Mouse (Mus musculus): ENCODE results near the gene Olfr469. TPM values are rescaled to one million over a fixed set of nuclear protein-coding genes. Genes with fewer than 3 reads are reported as not detected.
"Not testable (repeated sequence)": the region's sequence is repeated elsewhere in the genome, so short reads cannot be mapped to it uniquely, and the experiment has no call there.

The Olfr469 gene
- polyA plus RNA-seq (2016; fragmentation: Nextera tagmentation; extraction: Ambion mirVana), result not detected in 2 replicates

- DNase-seq (ENCODE audit: low spot score); H3K36me3 ChIP-seq; H3K27me3 ChIP-seq (ENCODE audit: low read depth, poor library complexity, severe bottlenecking): not testable (repeated sequence)
Measured at GRCm38 (mm10) chr7:107825441-107825840, at the start of gene Olfr469. Olfr469 (minus strand) TSS chr7:107825541.

GRCm38 (mm10) chr7:107847390-107847789 lies 22.0 kb upstream of the Olfr469 start, which contains the start of gene Olfr470:
Olfr470 (minus strand) TSS chr7:107847490.
- not testable (repeated sequence) for H3K27me3 ChIP-seq (ENCODE audit: low read depth, poor library complexity, severe bottlenecking); H3K27ac ChIP-seq (replicated peaks); H3K36me3 ChIP-seq; H3K4me1 ChIP-seq; DNase-seq (ENCODE audit: low spot score); H3K9me3 ChIP-seq (replicated peaks); H3K4me3 ChIP-seq
- WGBS, result 87% methylated on average over 1 of the region's 1 CpGs

More at GRCm38 (mm10) chr7:107825441-107825840, at the start of gene Olfr469:
- H3K9me3 ChIP-seq (replicated peaks); H3K4me1 ChIP-seq; H3K27ac ChIP-seq (replicated peaks); H3K4me3 ChIP-seq: not testable (repeated sequence)

GRCm38 (mm10) chr7:107841719-107842118 lies 16.4 kb upstream of the Olfr469 start:
- no peak overlapping the region for H3K27ac ChIP-seq (replicated peaks)
- no peaks in the 10 kb centered on the region for H3K4me1 ChIP-seq
- no peak overlapping the region for H3K4me3 ChIP-seq
- no peaks in the 10 kb centered on the region for H3K36me3 ChIP-seq
- no peak for DNase-seq (ENCODE audit: low spot score)
- 77% methylated on average over 1 of the region's 1 CpGs for WGBS
- H3K27me3 ChIP-seq (ENCODE audit: low read depth, poor library complexity, severe bottlenecking), result no peaks in the 10 kb centered on the region
- H3K9me3 ChIP-seq (replicated peaks), result no peaks in the 10 kb centered on the region

GRCm38 (mm10) chr7:107823867-107824266 lies 1.5 kb downstream of the Olfr469 start:
- H3K36me3 ChIP-seq; H3K4me1 ChIP-seq; DNase-seq (ENCODE audit: low spot score); H3K27me3 ChIP-seq (ENCODE audit: low read depth, poor library complexity, severe bottlenecking); H3K4me3 ChIP-seq; H3K9me3 ChIP-seq (replicated peaks); H3K27ac ChIP-seq (replicated peaks): not testable (repeated sequence)
- WGBS, result 70% methylated on average over 2 of the region's 2 CpGs

GRCm38 (mm10) chr7:107819442-107819841 lies 5.9 kb downstream of the Olfr469 start:
- H3K4me3 ChIP-seq, result no peak overlapping the region
- DNase-seq (ENCODE audit: low spot score), result no peak
- H3K27me3 ChIP-seq (ENCODE audit: low read depth, poor library complexity, severe bottlenecking), result no peaks in the 10 kb centered on the region
- no peaks in the 10 kb centered on the region for H3K36me3 ChIP-seq
- no peak overlapping the region for H3K27ac ChIP-seq (replicated peaks)
- H3K9me3 ChIP-seq (replicated peaks), result no peaks in the 10 kb centered on the region
- H3K4me1 ChIP-seq, result no peaks in the 10 kb centered on the region

- no peaks in the 10 kb centered on the region for H3K4me1 ChIP-seq
- no peaks in the 10 kb centered on the region for H3K9me3 ChIP-seq (replicated peaks)
- H3K27me3 ChIP-seq (ENCODE audit: low read depth, poor library complexity, severe bottlenecking), result no peaks in the 10 kb centered on the region
- H3K27ac ChIP-seq (replicated peaks), result no peak within 1 kb of the TSS
- DNase-seq (ENCODE audit: low spot score), result no peak
- no peak within 1 kb of the TSS for H3K4me3 ChIP-seq
- H3K36me3 ChIP-seq, result no peaks in the 10 kb centered on the region
Measured at GRCm38 (mm10) chr7:107811963-107812362, 13.4 kb downstream of the Olfr469 start, which contains the start of gene Olfr467. Olfr467 (plus strand) TSS chr7:107812263.

GRCm38 (mm10) chr7:107802138-107802537 lies 23.2 kb downstream of the Olfr469 start:
- Histone ChIP-seq H3K36me3 (no peaks in the 10 kb centered on the region), H3K4me1 (no peaks in the 10 kb centered on the region), H3K9me3 (replicated peaks) (peaks cover 3% of the 10 kb centered on the region; the same call in 1 of the 2 replicates), H3K4me3 (no peak overlapping the region), H3K27me3 (ENCODE audit: low read depth, poor library complexity, severe bottlenecking) (no peaks in the 10 kb centered on the region), H3K27ac (replicated peaks) (no peak overlapping the region)
- 84% methylated on average over 3 of the region's 3 CpGs for WGBS
- no peak for DNase-seq (ENCODE audit: low spot score)

GRCm38 (mm10) chr7:107801108-107801507 lies 24.2 kb downstream of the Olfr469 start, which contains the start of gene Ovch2:
Ovch2 (minus strand) TSS chr7:107801208.
- Histone ChIP-seq H3K4me1 (no peaks in the 10 kb centered on the region), H3K9me3 (replicated peaks) (peaks cover 3% of the 10 kb centered on the region; the same call in 1 of the 2 replicates), H3K36me3 (no peaks in the 10 kb centered on the region), H3K4me3 (no peak within 1 kb of the TSS), H3K27ac (replicated peaks) (no peak within 1 kb of the TSS), H3K27me3 (ENCODE audit: low read depth, poor library complexity, severe bottlenecking) (no peaks in the 10 kb centered on the region)
- no peak for DNase-seq (ENCODE audit: low spot score)
- WGBS, result 90% methylated on average over 2 of the region's 2 CpGs

- Histone ChIP-seq H3K27me3 (ENCODE audit: low read depth, poor library complexity, severe bottlenecking) (no peaks in the 10 kb centered on the region), H3K4me3 (no peak overlapping the region), H3K27ac (replicated peaks) (no peak overlapping the region), H3K4me1 (no peaks in the 10 kb centered on the region), H3K36me3 (no peaks in the 10 kb centered on the region), H3K9me3 (replicated peaks) (no peaks in the 10 kb centered on the region)
- WGBS, result 85% methylated on average over 2 of the region's 2 CpGs
- DNase-seq (ENCODE audit: low spot score), result no peak
Measured at GRCm38 (mm10) chr7:107796500-107796899, 28.8 kb downstream of the Olfr469 start.

- DNase-seq (ENCODE audit: low spot score), result no peak
- Histone ChIP-seq H3K27me3 (ENCODE audit: low read depth, poor library complexity, severe bottlenecking) (no peaks in the 10 kb centered on the region), H3K27ac (replicated peaks) (no peak overlapping the region), H3K4me1 (no peaks in the 10 kb centered on the region), H3K36me3 (no peaks in the 10 kb centered on the region), H3K4me3 (no peak overlapping the region), H3K9me3 (replicated peaks) (no peaks in the 10 kb centered on the region)
- whole genome bisulfite sequencing, result 58% methylated on average over 3 of the region's 3 CpGs
Measured at GRCm38 (mm10) chr7:107787977-107788620, 37.2 kb downstream of the Olfr469 start.

GRCm38 (mm10) chr7:107779611-107780010 lies 45.7 kb downstream of the Olfr469 start:
- no peak overlapping the region for H3K27ac ChIP-seq (replicated peaks)
- no peak overlapping the region for H3K4me3 ChIP-seq
- no peaks in the 10 kb centered on the region for H3K4me1 ChIP-seq
- H3K27me3 ChIP-seq (ENCODE audit: low read depth, poor library complexity, severe bottlenecking), result no peaks in the 10 kb centered on the region
- WGBS, result 46% methylated on average over 4 of the region's 4 CpGs
- no peaks in the 10 kb centered on the region for H3K36me3 ChIP-seq
- no peaks in the 10 kb centered on the region for H3K9me3 ChIP-seq (replicated peaks)
- no peak for DNase-seq (ENCODE audit: low spot score)

- no peak for DNase-seq (ENCODE audit: low spot score)
- no peaks in the 10 kb centered on the region for H3K36me3 ChIP-seq
- WGBS, result 83% methylated on average over 1 of the region's 1 CpGs
Measured at GRCm38 (mm10) chr7:107778216-107778615, 47.1 kb downstream of the Olfr469 start.

GRCm38 (mm10) chr7:107770812-107771211 lies 54.5 kb downstream of the Olfr469 start:
- Histone ChIP-seq H3K27ac (replicated peaks) (no peak overlapping the region), H3K4me1 (peaks cover 6% of the 10 kb centered on the region; the same call in 1 of the 2 replicates), H3K27me3 (ENCODE audit: low read depth, poor library complexity, severe bottlenecking) (no peaks in the 10 kb centered on the region), H3K4me3 (no peak overlapping the region), H3K9me3 (replicated peaks) (no peaks in the 10 kb centered on the region), H3K36me3 (no peaks in the 10 kb centered on the region)
- no peak for DNase-seq (ENCODE audit: low spot score)
- 67% methylated on average over 6 of the region's 6 CpGs for WGBS

More at GRCm38 (mm10) chr7:107778216-107778615, 47.1 kb downstream of the Olfr469 start:
- Histone ChIP-seq H3K9me3 (replicated peaks) (no peaks in the 10 kb centered on the region), H3K4me3 (no peak overlapping the region), H3K27me3 (ENCODE audit: low read depth, poor library complexity, severe bottlenecking) (no peaks in the 10 kb centered on the region), H3K4me1 (no peaks in the 10 kb centered on the region), H3K27ac (replicated peaks) (no peak overlapping the region)

Measured in midbrain, embryonic 10.5 days (tissue).